Mouse (Mus musculus) left cerebral cortex, postnatal 4 days (tissue): ENCODE measurements around the gene Spryd3. TPM values are rescaled to one million over a fixed set of nuclear protein-coding genes. Genes with fewer than 3 reads are reported as not detected.
A peak's percentile ranks its signal among the peaks of the same experiment; 100 is the strongest.
"Not testable (repeated sequence)": the region's sequence is repeated elsewhere in the genome, so short reads cannot be mapped to it uniquely, and the experiment has no call there.

Experiments
- DNase-seq: peaks from one replicate; pipeline ENCODE4 v3.0.0-alpha.2; 2022
- intact Hi-C: fragments of 180-260 bp; cut with DNase I; formaldehyde crosslinking; loops from one replicate; pipeline ENCODE4 v1.15.1; 2025
- total RNA-seq, 2 experiments: library from RNA; stranded (reverse); gene quantifications; 2 replicates each; pipeline ENCODE4 v1.2.3; 2021

Spryd3 gene
- total RNA-seq, result 100 to 1,000 TPM; 115 to 118 TPM

- intact Hi-C loops, result no loop called here
- peak; percentile 96 for DNase-seq
Measured at GRCm38 (mm10) chr15:102136129-102136758, at the start of gene Spryd3. Gene Spryd3, minus strand, starts transcription at chr15:102136234.

GRCm38 (mm10) chr15:102183076-102183475 lies 47.0 kb upstream of the Spryd3 start:
- intact Hi-C loops, result no loop called here
- no peak for DNase-seq

GRCm38 (mm10) chr15:102179924-102180323 lies 43.9 kb upstream of the Spryd3 start:
- intact Hi-C loops, result loop anchor here (5.0 kb wide), 1 partner anchor 42 kb away; no protein-coding TSS in a partner anchor
- no peak for DNase-seq

DNA sequence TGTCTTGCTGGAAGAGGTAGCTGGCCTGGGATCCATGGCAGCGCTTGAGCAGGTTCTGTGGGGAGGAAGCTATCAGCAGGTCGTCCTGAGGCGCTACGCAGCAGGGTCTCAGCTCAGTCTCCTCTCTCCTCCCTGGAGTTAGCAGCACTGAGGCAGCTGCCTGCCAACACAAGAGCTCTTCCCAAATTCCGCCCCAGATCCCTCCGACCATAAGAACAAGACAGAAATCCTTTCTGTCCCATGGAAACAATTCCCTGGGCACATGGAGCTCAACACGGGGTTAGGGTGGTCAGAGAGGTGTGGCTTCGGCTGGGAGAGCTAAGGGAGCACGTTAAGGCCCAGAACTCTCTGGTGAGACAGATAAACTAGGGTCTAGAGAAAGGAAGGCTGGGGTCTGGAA lies 43.1 kb upstream of the Spryd3 start:
- DNase-seq, result no peak
- intact Hi-C loops, result loop anchor here (5.0 kb wide), 1 partner anchor 43 kb away; no protein-coding TSS in a partner anchor

GRCm38 (mm10) chr15:102178279-102178678 lies 42.2 kb upstream of the Spryd3 start:
- peak; percentile 74 for DNase-seq
- intact Hi-C loops, result loop anchor here (5.0 kb wide), 1 partner anchor 44 kb away; no protein-coding TSS in a partner anchor

DNA sequence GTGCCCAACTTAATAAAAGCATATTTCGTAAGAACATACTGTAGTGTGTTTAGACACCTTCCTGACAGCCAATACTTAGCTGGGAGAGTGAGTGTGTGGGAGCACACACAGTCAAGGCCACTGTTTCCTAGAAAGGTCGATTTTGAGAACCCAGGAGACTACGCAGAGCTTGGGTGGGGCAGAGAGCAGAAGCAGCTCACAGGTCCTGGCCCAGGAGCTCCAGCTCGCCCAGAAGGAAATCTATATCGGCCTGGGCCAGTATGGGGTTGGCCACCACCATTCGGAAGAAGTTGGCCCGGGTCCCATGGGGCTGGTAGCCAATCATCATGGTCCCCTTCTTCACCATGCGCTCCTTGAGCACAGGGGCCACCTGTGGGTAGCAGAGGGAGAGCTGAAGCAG lies 41.4 kb upstream of the Spryd3 start:
- intact Hi-C loops, result loop anchor here (5.0 kb wide), 1 partner anchor 45 kb away; no protein-coding TSS in a partner anchor
- no peak for DNase-seq

DNA sequence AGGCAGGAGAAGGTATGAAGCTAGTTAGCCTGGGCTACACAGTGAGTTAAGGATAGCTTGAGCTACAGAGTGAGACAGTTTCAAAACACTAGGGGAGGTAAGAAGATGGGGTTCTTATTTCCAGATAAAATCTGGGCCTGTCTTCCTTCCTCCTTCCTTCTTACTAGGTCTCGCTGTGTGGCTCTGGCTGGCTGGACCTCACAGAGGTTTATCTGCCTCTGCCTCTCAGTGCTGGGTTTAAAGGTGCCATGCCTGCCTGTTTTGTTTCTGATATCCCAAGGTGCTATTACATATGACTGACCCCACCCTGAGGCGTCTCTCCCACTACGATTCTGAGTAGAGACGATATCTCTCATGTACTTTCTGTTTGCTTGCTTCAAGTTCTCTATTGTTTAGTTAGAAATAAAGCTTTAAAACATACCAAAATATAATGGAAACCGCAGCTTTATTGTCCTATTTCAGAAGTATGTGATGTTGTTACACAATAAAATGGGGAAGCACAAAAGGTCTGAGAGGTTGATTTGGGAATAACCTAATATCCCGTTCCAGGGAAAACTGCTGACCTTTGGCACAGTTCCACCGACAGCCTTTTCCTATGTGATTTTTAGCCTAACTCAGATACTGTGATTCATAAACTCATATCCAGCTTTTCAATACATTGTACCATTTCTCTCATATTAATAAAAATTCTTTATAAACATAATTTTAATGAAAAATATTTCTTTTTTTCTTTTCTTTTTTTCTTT lies 40.7 kb upstream of the Spryd3 start:
- intact Hi-C loops, result loop anchor here (5.0 kb wide), 1 partner anchor 46 kb away; no protein-coding TSS in a partner anchor
- no peak for DNase-seq

DNA sequence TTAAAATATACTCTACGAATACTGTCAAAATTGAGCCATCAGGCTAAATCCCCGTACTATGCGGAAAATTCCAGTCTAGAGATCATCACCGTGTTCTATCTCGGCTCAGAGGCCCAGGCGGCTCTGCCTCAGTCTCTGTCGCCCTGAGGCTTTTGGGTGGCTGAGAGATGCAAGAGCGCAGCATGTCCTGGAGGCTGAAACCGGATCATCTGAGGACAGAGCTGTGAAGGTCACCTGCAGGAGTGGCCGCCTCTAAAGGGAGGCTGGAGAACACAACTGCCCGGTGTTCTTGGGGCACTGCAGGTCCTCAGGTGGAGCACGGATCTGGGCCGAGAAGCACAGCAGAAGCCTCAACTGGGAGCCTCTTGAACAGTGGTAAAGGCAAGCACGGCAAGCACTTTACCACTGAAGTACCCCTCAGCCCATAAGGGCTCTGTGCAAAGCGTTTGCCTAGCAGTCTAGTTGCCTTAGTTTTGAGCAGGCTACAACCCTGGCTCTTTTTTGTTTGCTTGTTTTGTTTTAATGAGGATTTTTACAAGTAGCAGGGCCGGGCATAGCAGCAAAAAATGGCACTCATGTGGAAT lies 39.8 kb upstream of the Spryd3 start:
- DNase-seq, result no peak
- intact Hi-C loops, result loop anchor here (5.0 kb wide), 1 partner anchor 46 kb away; no protein-coding TSS in a partner anchor

GRCm38 (mm10) chr15:102173581-102173980 lies 37.5 kb upstream of the Spryd3 start:
- DNase-seq, result no peak
- intact Hi-C loops, result no loop called here

DNA sequence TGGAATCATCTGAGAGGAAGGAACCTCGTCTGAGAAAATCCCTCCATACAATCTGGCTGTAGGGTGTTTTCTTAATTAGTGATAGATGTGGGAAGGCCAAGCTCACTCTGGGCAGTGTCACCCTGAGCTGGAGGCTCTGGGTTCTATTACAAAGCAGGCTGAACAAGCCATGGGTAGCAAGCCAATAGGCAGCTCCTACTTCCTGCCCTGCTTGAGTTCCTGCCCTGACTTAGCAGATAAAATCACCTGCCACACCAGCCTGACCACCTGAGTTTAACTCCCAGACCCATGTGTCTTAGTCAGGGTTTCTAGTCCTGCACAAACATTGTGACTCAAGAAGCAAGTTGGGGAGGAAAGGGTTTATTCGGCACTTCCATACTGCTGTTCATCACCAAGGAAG lies 33.0 kb upstream of the Spryd3 start:
- no peak for DNase-seq
- intact Hi-C loops, result no loop called here

- DNase-seq, result no peak
- intact Hi-C loops, result no loop called here
Measured at GRCm38 (mm10) chr15:102167620-102168021, 31.6 kb upstream of the Spryd3 start.

DNA sequence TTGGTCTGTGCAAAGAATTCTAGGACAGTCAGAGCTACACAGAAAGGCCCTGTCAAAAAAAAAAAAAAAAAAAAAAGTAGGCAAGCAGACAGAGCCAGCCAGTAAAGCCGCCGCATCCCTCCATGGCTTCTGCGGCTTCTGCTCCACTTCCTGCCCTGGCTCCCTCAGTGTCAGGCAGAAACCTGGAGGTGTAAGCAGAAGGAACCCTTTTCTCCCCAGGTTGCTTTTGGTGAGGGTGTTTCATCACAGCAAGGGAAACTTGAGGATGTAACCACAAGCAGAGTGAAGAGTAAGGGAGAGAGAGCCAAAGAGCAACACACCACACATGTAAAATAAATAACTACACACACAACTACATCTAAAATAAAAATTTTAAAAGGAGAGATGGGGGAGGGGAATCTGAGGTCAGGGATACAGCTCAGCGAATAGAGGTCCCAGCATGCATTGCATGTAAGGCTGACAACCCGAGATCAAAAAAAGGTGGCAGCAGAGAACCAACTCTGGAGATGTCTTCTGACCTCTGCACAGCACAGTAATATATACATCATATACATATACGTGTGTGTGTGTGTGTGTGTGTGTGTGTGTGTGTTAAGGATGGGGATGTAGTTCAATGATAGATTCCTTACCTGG lies 29.6 kb upstream of the Spryd3 start:
- intact Hi-C loops, result no loop called here
- DNase-seq, result no peak

DNA sequence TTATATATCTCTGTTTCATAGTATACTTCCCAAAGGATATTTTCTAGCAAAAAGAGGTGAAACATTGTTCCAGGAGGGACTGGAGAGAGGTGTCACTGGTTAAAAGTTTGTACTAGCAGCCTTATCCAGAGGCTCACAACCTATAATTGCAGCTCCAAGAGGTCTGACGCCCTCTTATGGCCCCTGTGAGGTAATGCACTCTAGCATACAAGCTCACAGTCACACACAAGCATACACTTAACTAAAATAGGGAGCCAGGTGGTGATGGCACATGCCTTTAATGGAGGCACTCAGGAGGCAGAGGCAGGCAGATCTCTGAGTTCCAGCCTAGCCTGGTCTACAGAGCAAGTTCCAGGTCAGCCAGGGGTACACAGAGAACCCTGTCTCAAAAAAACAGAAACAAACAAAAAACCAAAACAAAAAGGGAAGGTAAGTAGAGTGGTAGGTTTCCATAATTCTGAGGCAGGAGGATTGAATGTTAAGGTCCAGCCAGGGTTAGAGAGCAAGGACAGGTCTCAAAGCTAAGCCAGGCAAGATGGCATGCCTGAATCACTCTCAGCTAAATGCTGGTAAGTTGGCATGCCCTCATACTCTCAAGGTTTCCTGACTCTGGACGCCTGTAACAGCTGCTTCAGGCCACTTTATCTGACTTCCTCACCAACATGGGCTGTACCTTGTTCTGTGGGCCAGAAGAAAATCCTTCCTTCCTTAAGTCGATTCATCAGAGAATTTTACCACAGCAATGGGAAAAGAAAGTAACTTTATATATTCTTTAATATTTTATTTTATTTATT lies 28.1 kb upstream of the Spryd3 start:
- DNase-seq, result no peak
- intact Hi-C loops, result no loop called here

DNA sequence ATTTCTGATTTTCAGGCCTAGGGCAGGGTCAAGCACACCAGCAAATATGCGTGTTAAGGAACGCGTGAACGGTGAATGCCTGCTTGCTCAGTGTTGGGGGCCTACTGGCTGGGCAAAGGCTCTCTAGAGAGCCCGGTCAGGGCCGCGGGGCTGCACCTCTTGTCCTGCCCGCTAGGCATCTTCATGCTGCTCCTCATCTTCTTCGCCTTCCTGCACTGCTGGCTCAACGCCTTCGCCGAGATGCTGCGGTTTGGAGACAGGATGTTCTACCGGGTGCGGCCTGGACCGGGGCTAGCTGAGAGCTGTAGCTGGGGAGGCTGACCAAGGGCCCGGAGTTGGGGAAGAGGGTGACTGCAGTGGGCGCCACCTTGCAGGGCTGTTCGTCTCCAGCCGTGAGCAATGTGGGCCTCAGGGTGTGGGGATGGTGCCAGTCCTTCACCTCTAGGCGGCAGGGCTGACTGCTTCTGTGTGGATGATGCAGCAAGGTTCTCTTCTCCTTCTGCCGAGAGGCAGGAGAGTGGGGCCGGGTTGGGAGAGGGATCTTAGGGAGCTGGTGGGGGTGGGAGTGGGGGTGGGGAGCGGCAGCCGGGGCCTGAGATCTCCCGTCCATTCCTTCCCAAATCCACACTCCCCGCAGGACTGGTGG lies 24.5 kb upstream of the Spryd3 start:
- intact Hi-C loops, result no loop called here
- DNase-seq, result no peak

DNA sequence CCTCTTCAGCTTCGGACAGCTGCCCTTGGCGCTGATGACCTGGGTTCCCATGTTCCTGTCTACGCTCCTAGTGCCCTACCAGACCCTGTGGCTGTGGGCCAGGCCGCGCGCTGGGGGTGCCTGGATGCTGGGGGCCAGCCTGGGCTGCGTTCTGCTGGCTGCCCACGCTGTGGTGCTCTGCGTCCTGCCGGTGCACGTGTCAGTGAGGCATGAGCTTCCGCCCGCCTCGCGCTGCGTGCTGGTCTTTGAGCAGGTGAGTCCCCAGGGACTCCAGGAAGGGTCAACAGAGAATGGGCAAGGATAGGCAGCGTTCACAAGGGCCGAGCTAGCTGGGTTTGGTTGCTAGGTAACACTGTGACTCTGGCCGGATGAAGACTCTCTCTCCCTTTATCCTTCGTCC lies 20.8 kb upstream of the Spryd3 start:
- intact Hi-C loops, result no loop called here
- DNase-seq, result peak; percentile 38

GRCm38 (mm10) chr15:102155006-102155405 lies 19.0 kb upstream of the Spryd3 start:
- intact Hi-C loops, result not testable (repeated sequence)

DNA sequence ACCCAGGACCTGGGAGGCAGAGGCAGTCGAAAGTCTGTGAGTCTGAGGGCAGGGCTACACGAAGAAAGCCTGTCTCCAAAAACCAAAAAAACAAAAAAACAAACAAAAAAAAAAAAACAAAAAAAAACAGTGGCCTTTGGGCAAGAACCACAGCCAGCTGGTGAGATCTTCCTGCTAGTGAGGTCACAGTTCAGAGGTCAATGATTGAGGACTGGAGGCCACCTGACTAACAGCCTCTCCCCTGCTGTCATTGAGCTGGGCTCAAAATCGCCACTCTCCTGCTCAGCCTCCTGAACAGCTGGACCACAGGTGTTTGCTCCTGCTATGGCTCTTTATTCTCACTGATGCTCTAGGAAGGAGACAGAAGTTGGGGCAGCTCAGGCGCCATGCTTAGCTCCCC lies 16.6 kb upstream of the Spryd3 start:
- DNase-seq, result no peak
- intact Hi-C loops, result no loop called here

More at GRCm38 (mm10) chr15:102155006-102155405, 19.0 kb upstream of the Spryd3 start:
- DNase-seq, result not testable (repeated sequence)

DNA sequence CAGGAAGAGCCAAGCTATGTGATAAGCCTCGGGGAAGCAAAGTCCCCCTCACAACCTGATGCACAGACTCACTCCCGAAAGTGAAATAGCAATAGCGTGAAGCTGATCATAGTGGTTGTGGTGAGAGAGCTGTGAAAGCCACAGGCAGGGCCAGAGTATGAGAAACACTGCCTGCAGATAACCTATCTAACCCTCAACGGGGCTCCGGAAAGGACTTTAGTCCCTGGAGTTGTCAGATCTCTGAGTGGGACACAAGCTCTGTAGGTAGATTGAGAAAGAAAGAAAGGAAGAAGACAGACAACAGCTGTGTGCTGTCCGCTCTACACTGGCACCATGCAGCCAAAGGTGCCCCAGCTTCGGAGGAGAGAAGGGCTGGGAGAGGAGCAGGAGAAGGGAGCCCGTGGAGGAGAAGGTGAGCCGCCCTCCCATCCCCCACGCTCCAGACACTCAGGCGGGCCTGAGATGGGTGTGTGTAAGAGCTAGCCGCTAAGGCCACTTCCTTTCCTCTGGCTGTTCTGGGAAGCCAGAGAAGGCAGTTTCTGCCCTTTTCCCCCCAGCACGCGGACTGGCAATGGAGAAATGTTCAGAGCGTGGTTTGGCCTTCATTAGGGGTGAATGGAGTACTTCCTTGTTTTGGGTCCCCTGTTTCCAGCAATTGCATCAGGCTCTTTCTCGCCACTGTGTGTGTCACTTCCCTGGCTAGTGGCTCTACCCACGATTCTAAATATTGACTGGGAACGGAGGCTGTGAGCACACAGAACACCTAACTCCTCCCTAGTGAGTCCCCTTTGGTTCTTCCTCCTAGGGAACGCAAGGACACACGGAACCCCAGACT lies 14.5 kb upstream of the Spryd3 start, which contains the start of gene Soat2:
Gene Soat2, plus strand, starts transcription at position 226 of the 835 bp plus-strand sequence.
- intact Hi-C loops, result no loop called here
- no peak for DNase-seq

GRCm38 (mm10) chr15:102149561-102149960 lies 13.5 kb upstream of the Spryd3 start:
- no peak for DNase-seq

More at GRCm38 (mm10) chr15:102149561-102149960, 13.5 kb upstream of the Spryd3 start:
- intact Hi-C loops, result no loop called here
